Mouse (Mus musculus) myocyte (in vitro differentiated cells): ENCODE results near the gene Anp32b.

Source experiments
- CEBPB ChIP-seq: IDR thresholded peaks from 2 replicates; pipeline ENCODE4 v1.6.1; 2011; ENCODE audit warnings: mild to moderate bottlenecking, moderate library complexity; ENCODE audit not compliant: poor library complexity, insufficient read depth, severe bottlenecking
- E2F4 ChIP-seq: IDR thresholded peaks from one replicate; pipeline ENCODE4 v1.6.1; 2011; ENCODE audit warnings: mild to moderate bottlenecking, control low read depth, moderate library complexity; ENCODE audit not compliant: insufficient read depth
- MAX ChIP-seq: IDR thresholded peaks from one replicate; pipeline ENCODE4 v1.6.1; 2011; ENCODE audit warnings: low read depth, mild to moderate bottlenecking, control low read depth
- MYOG ChIP-seq, 3 experiments: IDR thresholded peaks; one replicate each; pipeline ENCODE4 v1.6.1; 2011; ENCODE audit warnings: control low read depth in 2 of 3, low read depth in 2 of 3, mild to moderate bottlenecking in 2 of 3; ENCODE audit not compliant: insufficient read length in 2 of 3, control insufficient read depth in 1 of 3, insufficient read depth in 1 of 3
- POLR2A ChIP-seq: IDR thresholded peaks from one replicate; pipeline ENCODE4 v1.6.1; 2011; ENCODE audit warnings: low read depth, mild to moderate bottlenecking, control low read depth, moderate library complexity; ENCODE audit not compliant: insufficient read length
- POLR2AphosphoS2 ChIP-seq: IDR thresholded peaks from one replicate; pipeline ENCODE4 v1.6.1; 2011; ENCODE audit warnings: low read depth, control low read depth; ENCODE audit not compliant: insufficient read length
- REST ChIP-seq: IDR thresholded peaks from one replicate; pipeline ENCODE4 v1.6.1; 2011; ENCODE audit warnings: mild to moderate bottlenecking, control low read depth, moderate library complexity; ENCODE audit not compliant: insufficient read depth, insufficient read length
- SRF ChIP-seq: IDR thresholded peaks from one replicate; pipeline ENCODE4 v1.6.1; 2011; ENCODE audit warnings: low read depth; ENCODE audit not compliant: control insufficient read depth, insufficient read length
- TCF12 ChIP-seq: IDR thresholded peaks from one replicate; pipeline ENCODE4 v1.6.1; 2011; ENCODE audit warnings: mild to moderate bottlenecking, control low read depth; ENCODE audit not compliant: poor library complexity, insufficient read depth, severe bottlenecking
- TCF3 ChIP-seq: IDR thresholded peaks from one replicate; pipeline ENCODE4 v1.6.1; 2011; ENCODE audit warnings: low read depth, control low read depth; ENCODE audit not compliant: insufficient read length
- USF1 ChIP-seq: IDR thresholded peaks from one replicate; pipeline ENCODE4 v1.6.1; 2011; ENCODE audit warnings: low read depth, mild to moderate bottlenecking, control low read depth, moderate library complexity

- TF ChIP-seq POLR2A (no peak), MAX (no peak), POLR2AphosphoS2 (no peak), SRF (no peak), E2F4 (no peak), USF1 (no peak), MYOG (IDR thresholded peaks at IDR 0.05; ENCODE audit: control insufficient read depth in 1 of 3, insufficient read depth in 1 of 3, insufficient read length in 2 of 3, low read depth in 2 of 3) (no peak), REST (no peak), TCF12 (no peak), CEBPB (no peak), TCF3 (no peak)
These were observed 8.2 kb upstream of the Anp32b start for GRCm38 (mm10) chr4:46442501-46442900.
